Mouse (Mus musculus) retina, postnatal 1 day (tissue): ENCODE measurements around the gene Spib.

Source experiments
- DNase-seq: peaks from one replicate; pipeline ENCODE4 v3.0.0-alpha.2; 2012

The Spib gene

DNA sequence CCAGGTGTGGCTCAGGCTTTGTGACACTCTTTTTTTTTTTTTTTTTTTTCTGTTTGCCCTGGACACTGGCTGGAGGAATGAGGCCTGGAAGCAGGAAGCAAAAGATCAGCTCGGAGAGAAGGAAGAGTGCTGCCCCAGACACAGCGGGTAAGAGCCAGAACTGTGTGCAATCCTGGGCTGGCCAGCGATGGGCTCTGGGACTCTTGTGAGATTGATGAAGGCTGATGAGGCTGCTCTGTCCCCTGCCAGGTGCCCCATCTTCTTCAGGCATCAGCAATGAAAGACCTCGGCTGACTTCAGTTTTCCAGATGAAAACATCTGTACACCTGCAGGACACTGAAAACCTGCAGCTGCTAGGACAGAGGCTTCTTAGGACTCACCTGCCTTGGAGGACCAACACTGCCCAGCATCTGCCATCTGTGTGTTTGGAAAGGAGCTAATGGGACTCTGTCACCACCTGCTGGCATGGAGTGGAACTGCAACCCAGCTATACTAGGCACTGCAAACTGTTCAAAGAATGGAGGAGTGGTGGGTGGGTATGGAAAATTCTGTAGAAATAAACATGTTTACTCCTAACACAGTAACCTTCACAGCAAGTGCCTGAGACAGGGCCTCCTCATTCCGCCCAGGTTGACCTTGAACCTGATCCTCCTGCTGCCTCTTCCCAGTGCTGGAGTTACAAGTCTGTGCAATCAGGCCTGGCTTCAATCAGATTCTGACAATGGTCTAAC lies 46.9 kb downstream of the Spib start:
- DNase-seq: peak; percentile 89

DNA sequence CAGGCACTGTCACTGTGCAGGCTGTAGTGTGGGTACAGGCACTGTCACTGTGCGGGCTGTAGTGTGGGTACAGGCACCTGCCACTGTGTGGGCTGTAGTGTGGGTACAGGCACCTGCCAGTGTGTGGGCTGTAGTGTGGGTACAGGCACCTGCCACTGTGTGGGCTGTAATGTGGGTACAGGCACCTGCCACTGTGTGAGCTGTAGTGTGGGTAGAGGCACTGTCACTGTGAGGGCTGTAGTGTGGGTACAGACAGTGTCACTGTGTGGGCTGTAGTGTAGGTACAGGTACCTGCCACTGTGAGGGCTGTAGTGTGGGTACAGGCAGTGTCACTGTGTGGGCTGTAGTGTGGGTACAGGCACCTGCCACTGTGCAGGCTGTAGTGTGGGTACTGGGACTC lies 47.8 kb downstream of the Spib start:
- no peak for DNase-seq

- no peak for DNase-seq
These were observed 48.9 kb downstream of the Spib start for GRCm38 (mm10) chr7:44482836-44483435.
